Mouse (Mus musculus) retina, embryonic 14.5 days (tissue): ENCODE measurements around the gene Hes2.

Source experiments
- DNase-seq: peaks from one replicate; pipeline ENCODE4 v3.0.0-alpha.2; 2015; ENCODE audit warnings: low spot score

Hes2 gene

GRCm38 (mm10) chr4:152186205-152187082 lies 27.8 kb downstream of the Hes2 start:
- DNase-seq: no peak

- no peak for DNase-seq
Observed at GRCm38 (mm10) chr4:152187142-152187541, 28.5 kb downstream of the Hes2 start.

- DNase-seq: no peak
Observed at GRCm38 (mm10) chr4:152188651-152189050, 30.0 kb downstream of the Hes2 start.

- DNase-seq: no peak
Observed at GRCm38 (mm10) chr4:152189071-152189470, 30.4 kb downstream of the Hes2 start.

GRCm38 (mm10) chr4:152189691-152190090 lies 31.0 kb downstream of the Hes2 start:
- DNase-seq: no peak

- no peak for DNase-seq
Observed at GRCm38 (mm10) chr4:152190096-152190653, 31.5 kb downstream of the Hes2 start.

GRCm38 (mm10) chr4:152190701-152191100 lies 32.0 kb downstream of the Hes2 start:
- no peak for DNase-seq

GRCm38 (mm10) chr4:152192569-152192968 lies 33.9 kb downstream of the Hes2 start:
- no peak for DNase-seq

GRCm38 (mm10) chr4:152194476-152195175 lies 36.0 kb downstream of the Hes2 start:
- no peak for DNase-seq

- DNase-seq: no peak
Observed at GRCm38 (mm10) chr4:152196276-152196675, 37.6 kb downstream of the Hes2 start.

- no peak for DNase-seq
Observed at GRCm38 (mm10) chr4:152197545-152197944, 38.9 kb downstream of the Hes2 start.

GRCm38 (mm10) chr4:152199617-152200016 lies 41.0 kb downstream of the Hes2 start:
- DNase-seq: no peak

GRCm38 (mm10) chr4:152201492-152201891 lies 42.8 kb downstream of the Hes2 start:
- DNase-seq: no peak

GRCm38 (mm10) chr4:152202418-152202817 lies 43.8 kb downstream of the Hes2 start:
- DNase-seq: no peak

GRCm38 (mm10) chr4:152202905-152203304 lies 44.2 kb downstream of the Hes2 start:
- no peak for DNase-seq

GRCm38 (mm10) chr4:152204663-152205062 lies 46.0 kb downstream of the Hes2 start:
- no peak for DNase-seq

GRCm38 (mm10) chr4:152206199-152206598 lies 47.5 kb downstream of the Hes2 start:
- DNase-seq: no peak

- no peak for DNase-seq
Observed at GRCm38 (mm10) chr4:152209623-152210022, 51.0 kb downstream of the Hes2 start.
